Mouse (Mus musculus) natural killer cell, adult 2 months (primary cell): ENCODE measurements at regions not wholly inside any gene's neighbourhood (a gene's known extent, or its start where the extent isn't known, plus 50 kb on each side); places are given as distances from the start of the nearest gene placed in this dataset.

Source experiments
- DNase-seq, 2 experiments: peaks; one replicate each; pipeline ENCODE4 v3.0.0; 2022; ENCODE audit warnings: low spot score in 2 of 2

DNA sequence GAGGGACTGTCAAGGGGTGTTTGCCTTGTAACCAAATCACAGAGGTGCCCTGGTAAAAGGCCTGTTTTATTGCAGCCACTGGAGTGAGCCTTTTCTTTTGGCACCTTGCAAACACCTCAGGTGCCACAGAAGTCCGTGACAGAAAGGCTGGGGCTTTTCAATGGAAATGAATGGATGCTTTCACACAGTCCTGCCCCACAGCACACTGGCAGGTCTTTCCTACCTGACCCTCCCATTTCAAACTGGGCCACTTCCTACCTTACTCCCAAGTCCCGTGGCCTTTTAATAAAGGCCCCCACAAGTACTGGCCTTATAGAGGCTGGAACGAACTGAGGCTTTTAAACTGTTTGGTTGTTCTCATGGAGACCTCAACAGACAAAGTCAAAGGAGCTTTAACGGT is 453.1 kb upstream of the Mki67 start:
- DNase-seq = no peak

DNA sequence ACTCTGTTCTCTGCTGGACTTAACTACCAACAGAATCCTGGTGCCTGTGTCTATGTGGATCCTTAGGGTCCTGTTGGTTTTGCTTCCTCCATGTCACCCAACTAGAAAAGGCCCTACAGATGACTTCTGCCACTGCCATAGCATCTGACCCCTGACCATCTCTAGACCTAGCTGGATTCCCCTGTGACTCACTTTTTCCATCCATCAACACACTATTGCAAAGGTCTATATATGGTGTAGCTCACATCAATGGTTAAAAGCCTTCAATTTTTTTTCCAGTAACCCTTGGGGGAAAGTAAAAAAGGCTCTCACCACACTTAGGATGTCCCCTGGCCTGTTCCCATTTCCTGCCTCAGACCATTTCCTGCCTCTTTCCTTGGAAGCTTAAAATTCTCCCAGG is 460.2 kb upstream of the Mki67 start:
- DNase-seq = no peak

DNA sequence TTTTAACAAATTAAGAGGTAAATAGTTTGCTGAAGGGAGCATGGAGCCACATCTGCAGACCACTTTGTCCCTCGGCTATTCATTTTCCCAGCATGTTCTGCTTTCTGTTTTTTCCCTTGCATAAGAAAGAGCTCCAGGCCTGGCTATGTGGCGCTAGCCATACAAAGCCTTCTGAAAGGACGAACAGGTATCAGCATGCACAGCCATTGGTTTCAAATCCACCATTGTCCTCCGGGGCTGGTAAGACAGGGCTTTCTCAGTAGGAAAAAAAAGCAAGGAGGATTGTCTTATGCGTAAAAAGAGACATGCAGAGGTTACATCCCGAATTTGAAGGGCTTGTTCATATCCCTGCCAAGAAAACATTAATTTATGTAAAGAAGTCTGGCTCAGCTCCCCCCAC is 464.8 kb upstream of the Mki67 start:
- DNase-seq = no peak

DNA sequence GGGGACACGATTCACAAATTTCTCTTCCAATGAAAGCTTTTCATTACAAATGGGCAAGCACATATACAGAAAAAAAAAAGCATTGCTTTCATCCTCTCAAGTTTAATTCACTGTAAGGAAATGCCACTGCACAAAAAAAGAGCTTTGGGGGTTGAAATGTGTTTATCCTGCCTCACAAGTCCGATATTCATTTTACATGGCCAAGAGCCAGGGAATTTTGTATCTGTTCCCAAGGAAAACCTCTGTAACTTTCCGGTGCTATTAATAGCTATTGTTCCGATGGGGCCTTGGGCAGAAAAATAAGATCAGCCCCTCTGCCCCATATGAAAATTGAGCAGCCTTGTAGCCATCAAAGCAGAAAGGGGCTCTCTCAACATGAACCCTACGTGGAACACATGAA is 465.9 kb upstream of the Mki67 start:
- no peak for DNase-seq

DNA sequence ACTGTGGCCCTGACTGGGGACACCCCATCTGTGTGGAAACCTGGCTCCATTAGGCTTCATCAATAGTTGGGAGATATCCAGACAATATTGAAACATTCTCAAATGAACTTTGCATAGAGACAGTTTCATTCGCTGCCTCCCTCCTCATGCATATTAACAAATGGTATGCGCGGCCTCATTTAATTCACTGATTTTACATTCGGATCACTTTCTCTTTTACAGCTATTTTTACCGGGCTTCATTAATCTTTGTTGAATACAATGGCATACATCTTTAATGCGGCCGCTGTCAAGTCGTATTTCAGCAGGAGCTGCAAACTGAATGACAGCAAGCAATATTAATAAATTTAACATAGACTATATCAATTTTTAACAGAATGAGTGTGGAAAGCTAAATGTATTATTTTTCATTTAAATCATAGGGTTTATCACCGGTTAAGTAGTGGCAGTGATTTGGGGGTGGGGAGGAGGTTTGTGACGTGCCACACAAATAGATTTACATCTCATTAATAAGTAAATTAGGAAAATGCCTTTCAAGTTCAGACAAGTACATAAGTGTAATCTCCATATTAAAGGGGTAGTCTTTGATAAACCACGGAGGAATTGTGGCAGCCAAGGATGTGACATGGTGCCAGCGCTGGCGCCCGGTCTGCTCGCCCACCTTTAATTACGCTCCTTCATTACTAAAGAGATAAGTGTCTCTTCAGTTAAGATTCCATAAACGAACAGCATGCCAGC is 480.4 kb upstream of the Mki67 start:
- DNase-seq = no peak

DNA sequence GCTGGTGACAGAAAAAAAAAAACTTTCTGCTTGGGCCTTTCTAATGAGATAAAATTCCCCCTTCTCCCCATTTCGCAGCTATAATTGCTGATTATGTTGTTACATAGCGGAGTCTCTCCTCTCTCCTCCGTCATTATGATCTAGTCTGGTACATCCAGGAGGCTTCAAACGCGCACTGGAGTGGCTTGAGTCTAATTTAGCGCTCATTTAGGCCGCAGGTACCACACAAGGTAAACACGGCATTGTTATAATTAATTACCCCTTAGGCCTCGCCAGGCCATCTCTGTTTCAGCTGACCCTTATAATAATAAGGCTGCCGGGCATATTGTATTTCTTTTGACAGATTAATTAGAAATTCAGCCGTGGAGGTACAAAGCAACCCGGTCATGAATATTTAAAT is 492.7 kb upstream of the Mki67 start:
- no peak for DNase-seq

DNA sequence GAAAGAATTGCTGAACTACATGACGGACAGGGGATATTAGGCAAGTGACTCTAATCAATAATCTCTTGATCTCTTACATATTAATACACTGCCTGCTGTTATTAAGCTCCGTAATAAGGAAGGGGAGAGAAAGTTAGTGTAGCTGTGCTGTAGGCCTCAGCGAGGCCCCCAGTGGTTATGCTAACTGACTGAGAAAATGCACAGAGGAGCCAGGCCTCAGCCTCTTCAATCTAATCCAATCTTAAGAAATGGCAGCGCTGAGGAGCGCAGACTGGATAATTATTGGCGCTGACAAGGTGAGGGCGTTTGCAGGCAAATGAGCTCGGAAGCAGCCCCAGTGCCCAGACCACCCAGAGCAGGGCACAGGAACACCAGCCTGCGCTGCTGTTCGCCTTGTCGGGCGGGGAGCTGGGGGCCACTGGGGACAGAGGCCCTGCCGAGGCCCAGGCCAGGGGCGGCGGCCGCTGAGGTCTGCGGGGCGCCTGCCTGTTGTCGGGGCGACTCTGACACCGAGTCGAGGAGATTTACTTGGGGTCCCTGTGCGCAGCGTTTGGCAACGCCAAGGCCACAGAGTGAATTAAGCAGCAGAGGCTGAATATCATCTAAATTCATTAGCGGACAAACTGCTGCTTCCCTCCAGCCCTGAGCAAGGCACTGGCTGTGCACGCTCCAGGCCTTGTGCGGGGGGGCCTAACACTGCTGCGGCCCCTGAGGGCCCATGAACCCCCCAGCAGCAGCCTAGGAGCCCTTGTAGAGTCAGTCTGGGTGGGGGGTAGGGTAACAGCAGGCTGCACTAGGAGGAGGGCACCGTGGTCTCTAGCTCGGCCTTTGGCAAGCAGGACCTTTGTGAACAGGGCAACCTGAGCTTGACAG is 493.4 kb upstream of the Mki67 start:
- no peak for DNase-seq

DNA sequence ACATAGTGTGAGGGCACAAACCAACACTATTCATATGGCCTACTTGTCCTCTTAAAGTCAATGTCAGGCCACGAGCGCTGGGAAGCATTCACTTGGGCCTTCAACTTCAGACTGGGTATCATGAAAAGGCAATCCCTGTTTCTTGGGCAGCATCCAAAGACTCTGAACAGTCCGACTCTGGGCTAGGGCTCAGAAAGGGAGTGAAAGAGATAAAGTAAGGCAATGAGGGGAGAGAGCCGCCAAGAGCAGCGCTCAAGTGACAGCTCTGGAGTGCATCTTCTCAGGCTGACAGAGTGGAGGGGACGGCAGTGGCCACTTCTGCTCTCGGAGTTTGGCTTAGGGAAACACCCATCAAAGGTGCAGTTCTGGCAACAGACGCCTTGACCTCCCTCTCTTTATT is 496.3 kb upstream of the Mki67 start:
- no peak for DNase-seq

DNA sequence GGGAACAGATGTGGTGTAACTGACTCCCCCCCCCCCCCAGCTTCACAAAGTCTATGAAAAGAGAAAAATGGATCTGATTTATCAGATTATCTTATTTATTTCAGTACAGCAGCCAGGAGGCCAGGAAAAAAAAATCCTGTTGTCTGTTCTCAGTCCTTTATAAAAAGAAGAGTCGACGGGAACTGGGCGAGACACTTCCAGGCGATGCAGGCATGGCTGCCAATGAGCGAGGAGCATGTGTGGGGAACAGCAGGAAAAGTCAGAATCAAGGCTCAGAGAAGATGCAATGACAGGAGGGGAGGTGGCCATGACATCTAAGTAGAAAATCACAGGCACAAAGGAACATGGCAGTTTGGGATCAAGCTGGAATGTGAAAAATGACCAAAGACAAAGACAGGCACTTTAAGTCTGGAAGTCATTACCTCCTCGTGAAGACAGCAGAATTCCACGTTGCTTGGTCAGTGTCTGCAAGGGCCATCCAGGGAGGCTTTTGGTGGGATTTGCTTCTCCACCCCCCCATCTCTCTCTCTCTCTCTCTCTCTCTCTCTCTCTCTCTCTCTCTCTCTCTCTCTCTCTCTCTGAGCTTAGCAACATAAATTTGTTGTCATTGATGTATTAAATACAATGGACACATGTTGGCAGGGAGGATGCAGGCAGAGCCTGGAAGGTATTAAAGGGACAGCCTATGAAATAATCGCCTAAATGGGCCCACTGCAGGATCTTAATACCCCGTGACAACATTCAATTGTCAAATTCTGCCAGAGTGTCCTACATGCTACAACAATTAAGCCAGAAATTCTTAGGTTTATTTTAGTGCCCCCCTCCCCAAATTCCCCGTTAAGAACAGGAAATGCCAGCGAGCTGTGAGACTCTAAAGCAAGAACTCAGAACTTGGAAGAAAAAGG is 497.1 kb upstream of the Mki67 start:
- no peak for DNase-seq

DNA sequence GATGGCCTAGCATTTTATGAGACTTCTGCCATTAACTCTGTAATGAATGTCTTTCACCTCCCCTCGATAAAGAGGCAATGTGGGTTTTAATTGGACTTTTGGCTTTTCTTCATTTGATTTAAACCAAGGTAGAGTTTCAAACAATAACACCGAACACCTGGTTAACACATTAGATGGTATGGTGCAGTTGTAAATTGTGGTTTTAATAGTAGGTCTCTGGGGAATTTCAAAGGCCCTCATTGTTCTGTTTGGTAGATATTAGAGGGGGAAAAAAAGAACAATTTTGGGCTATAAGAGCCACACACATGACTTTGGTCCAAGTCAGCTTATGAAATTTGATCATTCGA is 497.8 kb upstream of the Mki67 start:
- no peak for DNase-seq

DNA sequence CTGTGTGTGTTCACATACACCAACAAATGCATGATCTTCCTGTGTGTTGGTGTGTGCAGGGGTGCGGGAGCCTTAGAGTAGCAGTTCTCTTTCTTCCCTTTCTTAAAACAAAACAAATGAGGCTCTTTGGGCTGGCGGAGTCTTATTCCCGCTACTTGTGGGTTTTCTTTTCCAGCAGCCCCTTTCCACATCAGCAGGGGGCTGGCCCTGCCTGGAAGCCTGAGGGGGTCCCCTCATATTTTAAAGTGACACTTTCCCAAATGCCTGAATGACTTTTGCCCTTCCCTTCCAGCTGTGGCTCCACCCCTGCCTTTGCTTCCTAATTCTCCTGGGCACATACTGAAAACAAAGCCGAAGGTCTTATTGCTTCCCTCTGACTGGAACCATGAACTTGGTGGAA is 498.3 kb upstream of the Mki67 start:
- DNase-seq = no peak

DNA sequence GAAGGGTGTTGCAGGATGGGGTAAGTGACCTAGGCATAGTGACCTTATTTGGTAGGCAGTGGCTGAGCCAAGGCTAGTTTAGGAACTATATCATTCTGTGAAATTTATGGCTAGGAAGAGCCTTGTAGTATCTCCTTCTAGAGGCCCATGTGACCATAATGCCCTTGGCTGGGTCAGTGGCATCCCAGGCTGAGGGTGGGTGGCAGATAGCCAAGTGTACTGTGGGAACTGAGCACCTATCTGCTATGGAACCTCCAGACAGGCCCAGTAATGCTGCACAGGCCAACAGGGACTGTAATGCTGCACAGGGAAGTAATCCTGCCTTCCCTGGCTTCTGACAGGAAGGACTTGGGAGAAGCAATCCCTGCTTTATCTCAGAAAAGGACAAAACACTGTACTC is 500.6 kb upstream of the Mki67 start:
- DNase-seq = no peak

DNA sequence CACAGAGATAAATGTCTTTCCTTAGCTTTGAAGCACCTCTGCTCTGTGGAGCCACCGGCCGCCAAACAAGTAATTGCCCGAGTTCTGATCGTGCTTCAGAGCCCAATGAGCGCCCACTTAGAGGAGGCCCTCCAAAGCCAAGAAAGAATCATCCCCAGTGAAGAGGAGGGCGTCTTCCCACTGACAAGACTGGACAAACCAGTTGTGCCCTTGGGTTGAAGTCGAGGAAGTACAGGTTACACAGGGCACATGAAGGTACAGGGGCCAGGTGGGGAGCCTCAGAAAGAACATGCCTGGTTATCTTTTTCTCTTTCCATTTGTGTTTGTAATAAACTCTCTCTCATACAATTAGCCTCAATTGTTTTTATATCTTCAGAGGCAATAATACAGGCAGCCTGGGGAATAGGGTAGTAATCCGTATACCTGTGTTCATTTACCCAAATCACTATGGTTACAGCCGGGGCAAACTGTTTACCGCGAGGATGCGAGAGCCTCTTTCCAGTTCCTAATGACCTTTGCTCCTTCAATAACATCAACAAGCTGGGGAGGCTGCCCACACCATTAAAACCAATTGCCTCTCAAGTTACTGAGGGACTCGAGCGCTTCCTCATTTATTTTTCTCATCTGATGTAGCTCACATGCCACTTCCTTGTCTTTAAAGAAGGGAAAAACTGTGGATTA is 503.5 kb upstream of the Mki67 start:
- no peak for DNase-seq

DNA sequence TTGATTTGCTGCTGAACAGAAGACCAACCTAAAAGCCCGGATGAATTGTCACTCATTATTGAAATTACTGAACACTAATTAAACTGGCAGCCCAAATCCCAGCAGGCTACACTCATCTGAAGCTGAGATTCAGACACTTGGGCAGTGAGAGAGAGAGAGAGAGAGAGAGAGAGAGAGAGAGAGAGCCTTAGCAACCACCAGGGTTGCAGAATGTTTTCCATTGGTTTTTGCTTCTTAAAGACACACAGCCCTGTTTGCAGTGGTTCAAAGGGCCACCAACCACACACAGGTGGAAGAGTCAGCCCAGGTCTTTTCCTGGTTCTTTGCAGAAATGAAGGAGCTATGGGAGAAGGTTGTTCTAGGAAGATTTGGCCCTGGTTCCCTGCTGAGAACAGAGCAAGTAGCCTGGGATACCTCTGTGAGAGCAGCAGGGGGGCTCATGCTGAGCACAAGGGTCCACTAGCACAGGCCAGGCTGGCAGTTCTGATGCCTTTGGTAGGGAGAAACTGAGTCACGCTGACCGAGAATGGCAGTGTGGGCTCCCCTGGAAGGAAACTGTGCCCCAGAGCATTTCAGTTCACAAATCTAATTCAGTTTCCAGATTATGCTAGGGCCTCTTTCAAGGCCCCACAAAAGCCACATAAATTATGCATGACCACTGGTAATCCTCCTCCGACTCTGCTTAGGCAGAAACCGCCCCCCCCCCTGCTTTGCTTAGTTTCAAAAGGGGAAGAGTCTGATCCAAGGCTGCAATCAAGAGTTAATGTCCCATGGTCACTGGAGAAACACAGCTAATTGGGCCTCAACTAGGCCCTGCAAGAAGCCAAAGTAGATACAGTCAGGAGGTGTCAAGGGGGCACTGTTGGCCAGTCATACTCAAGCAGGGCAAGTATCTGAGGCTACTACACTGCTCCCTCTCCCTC is 504.3 kb upstream of the Mki67 start:
- DNase-seq = no peak

DNA sequence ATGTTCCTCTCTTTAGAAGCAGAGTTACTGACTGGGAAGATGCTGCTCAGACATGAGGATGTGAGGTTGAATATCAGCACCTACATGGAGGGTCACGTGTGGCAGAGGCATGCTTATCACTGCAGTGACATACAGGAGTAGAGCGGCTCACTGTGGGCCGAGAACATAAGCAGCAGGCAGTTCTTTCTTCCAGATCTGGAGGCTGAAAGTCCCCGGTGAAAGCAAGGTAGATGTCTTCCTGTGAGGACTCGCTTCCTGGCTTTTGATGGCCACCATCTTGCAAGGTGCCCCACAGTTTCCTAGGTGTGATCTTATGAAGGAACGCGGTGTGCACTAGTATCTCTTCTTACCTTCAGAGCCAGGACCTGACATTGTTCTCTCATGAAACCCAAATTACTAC is 505.5 kb upstream of the Mki67 start:
- DNase-seq = no peak

DNA sequence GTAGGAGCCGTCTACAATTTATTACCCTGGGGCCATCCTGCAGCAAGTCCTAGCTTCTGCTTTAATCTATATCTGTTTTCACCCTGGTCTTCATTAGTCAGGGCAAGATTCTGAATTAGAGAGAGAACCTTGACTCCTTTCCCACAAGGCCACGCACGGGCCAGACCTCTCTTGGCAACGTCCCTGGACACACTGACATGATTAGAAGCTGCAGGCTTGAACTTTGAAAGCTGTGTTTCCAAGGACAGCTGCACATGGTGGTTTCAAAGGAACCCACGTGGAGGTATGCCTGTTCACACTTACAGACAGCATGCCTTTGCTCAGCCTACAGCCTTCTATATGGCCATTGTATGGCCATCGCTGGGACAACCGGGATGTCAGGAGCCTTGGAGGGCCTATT is 509.9 kb upstream of the Mki67 start:
- DNase-seq = no peak

DNA sequence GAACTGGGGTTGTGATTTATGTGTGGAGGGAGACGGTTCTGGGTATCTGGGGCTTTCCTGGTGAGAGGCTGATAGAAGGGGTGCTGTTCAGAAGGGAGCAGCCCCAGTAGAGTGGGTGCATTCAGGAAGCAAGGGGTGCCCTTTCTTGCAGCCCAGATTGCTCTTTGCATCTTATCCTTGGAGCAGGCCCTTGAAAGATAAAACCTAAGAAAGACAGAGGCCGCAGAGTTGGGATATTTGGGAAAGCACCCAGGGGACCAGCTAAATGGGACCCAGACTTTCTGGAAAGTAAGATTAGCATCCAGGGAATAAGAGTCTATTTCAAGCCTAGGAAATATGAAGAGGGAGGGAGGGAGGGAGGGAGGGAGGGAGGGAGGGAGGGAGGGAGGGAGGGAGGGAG is 512.2 kb upstream of the Mki67 start:
- no peak for DNase-seq

DNA sequence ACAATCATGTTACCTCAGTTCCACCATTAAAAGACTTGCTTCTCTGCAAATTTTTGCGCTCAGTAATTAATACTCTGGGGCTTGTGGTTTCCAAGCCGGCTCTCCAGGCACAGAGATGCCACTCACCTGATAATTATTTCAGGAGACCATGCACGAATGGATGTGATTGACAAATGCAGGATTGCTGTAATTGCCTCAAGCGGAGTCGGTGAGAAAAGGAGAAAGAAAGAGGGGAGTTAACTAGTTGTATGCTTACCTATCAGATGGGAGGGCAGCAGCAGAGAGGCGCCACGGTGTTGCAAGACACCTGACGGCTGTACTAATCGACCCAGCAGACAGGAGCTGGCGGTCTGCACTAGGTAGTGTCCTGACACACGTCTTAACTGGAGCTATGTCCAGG is 513.4 kb upstream of the Mki67 start:
- DNase-seq = no peak

DNA sequence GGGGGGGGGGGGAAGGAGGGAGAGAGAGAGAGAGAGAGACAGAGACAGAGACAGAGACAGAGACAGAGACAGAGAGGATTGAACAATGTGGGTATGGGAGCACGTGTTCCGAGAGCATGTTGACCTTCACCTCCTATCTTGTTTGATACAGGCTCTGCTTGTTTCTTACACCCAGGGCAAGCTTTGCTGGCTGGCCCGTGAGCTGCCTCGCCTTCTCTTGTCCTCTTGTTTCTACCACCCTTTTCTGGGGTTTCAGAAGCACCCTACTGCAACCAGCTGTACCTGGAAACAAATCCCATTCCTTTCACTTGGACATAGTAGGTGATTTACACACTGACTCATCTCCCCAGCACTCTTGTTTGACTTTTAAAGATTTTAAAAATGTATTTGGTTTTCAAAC is 516.0 kb upstream of the Mki67 start:
- DNase-seq = no peak

DNA sequence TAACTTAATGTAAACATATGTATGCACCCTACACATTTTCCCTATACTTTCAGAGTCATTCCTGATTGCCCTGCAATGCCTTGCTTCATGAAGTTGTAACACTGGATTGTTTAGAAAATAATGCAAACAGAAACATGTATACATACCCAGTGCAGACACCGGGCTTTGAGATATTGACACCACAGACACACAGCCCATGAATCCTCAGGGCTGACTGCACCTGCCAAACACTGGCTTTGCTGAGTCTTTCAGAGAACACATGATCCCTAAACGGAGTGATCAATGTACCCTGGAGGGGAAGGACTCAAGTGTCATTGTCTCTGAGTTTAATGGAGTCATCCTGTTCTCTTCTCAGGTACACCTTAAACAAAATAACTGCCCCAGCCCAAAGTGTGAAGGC is 519.4 kb upstream of the Mki67 start:
- DNase-seq = no peak

DNA sequence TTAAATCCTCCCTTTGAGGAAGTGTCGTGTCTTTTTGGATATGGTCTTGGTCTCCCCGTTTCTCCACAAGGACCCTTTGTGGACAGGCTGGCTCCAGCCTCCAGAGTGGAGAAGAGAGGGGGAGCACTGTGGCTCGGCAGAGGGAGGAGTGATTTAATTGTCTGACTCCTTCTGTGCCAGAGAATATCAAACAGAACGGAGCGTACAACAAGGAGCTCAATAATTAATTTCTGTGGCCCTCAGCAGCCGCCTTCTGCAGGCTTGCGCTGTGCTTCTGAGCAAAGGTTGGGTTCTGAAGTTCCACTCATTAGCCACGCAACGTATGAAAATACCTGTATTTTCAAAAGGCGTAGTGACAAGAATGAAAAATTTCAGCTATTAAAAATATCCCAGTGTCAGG is 520.2 kb upstream of the Mki67 start:
- DNase-seq = no peak
